Mouse (Mus musculus): ENCODE data around the gene Fto.

GRCm38 (mm10) chr8:91458016-91458415 is 144.7 kb downstream of the Fto start:
- TF ChIP-seq POLR2A (IDR thresholded peaks at IDR 0.05; ENCODE audit: borderline replicate concordance, extremely low read depth, low read depth, low read length) (no peak), CTCF (IDR thresholded peaks at IDR 0.05; ENCODE audit: insufficient read depth, low read length) (no peak)

All from lung, adult 2 months (tissue).